Mouse (Mus musculus): Measurements from ENCODE around the gene Traf5. TPM values are rescaled to one million over a fixed set of nuclear protein-coding genes. Genes with fewer than 3 reads are reported as not detected.
A peak's percentile ranks its signal among the peaks of the same experiment; 100 is the strongest.

Traf5 gene
- total RNA-seq, 2 experiments from 2014 or later: 10.7 to 10.8 TPM

- no peak for DNase-seq (ENCODE audit: low spot score in 2 of 2)
Observed at GRCm38 (mm10) chr1:192066956-192067355, 25.4 kb downstream of the Traf5 start.

- no peak for DNase-seq (ENCODE audit: low spot score in 2 of 2)
Observed at GRCm38 (mm10) chr1:192063209-192063946, 29.0 kb downstream of the Traf5 start.

- DNase-seq (ENCODE audit: low spot score in 2 of 2): no peak
Observed at GRCm38 (mm10) chr1:192062682-192063081, 29.7 kb downstream of the Traf5 start.

- no peak for DNase-seq (ENCODE audit: low spot score in 2 of 2)
Observed at GRCm38 (mm10) chr1:192061666-192062306, 30.6 kb downstream of the Traf5 start.

GRCm38 (mm10) chr1:192058911-192059310 lies 33.4 kb downstream of the Traf5 start:
- no peak for DNase-seq (ENCODE audit: low spot score in 2 of 2)

GRCm38 (mm10) chr1:192053726-192054125 lies 38.6 kb downstream of the Traf5 start:
- DNase-seq (ENCODE audit: low spot score in 2 of 2): no peak

GRCm38 (mm10) chr1:192052986-192053385 lies 39.4 kb downstream of the Traf5 start:
- DNase-seq (ENCODE audit: low spot score in 2 of 2): no peak

- no peak for DNase-seq (ENCODE audit: low spot score in 2 of 2)
Observed at GRCm38 (mm10) chr1:192052461-192052860, 39.9 kb downstream of the Traf5 start.

- no peak for DNase-seq (ENCODE audit: low spot score in 2 of 2)
Observed at GRCm38 (mm10) chr1:191999022-191999421, 93.3 kb downstream of the Traf5 start.

GRCm38 (mm10) chr1:191996621-191997185 lies 95.7 kb downstream of the Traf5 start:
- no peak for DNase-seq (ENCODE audit: low spot score in 2 of 2)

- DNase-seq (ENCODE audit: low spot score in 2 of 2): no peak
Observed at GRCm38 (mm10) chr1:191995916-191996315, 96.4 kb downstream of the Traf5 start.

GRCm38 (mm10) chr1:191995488-191995887 lies 96.9 kb downstream of the Traf5 start:
- no peak for DNase-seq (ENCODE audit: low spot score in 2 of 2)

- DNase-seq (ENCODE audit: low spot score in 2 of 2): no peak
Observed at GRCm38 (mm10) chr1:191994476-191994875, 97.9 kb downstream of the Traf5 start.

GRCm38 (mm10) chr1:191992040-191992780 lies 100.1 kb downstream of the Traf5 start:
- no peak for DNase-seq (ENCODE audit: low spot score in 2 of 2)

GRCm38 (mm10) chr1:191989994-191990393 lies 102.4 kb downstream of the Traf5 start:
- DNase-seq (ENCODE audit: low spot score in 2 of 2): peak; percentile 76 to 90

GRCm38 (mm10) chr1:191989060-191989459 lies 103.3 kb downstream of the Traf5 start:
- DNase-seq (ENCODE audit: low spot score in 2 of 2): no peak

- DNase-seq (ENCODE audit: low spot score in 2 of 2): no peak
Observed at GRCm38 (mm10) chr1:191988646-191989045, 103.7 kb downstream of the Traf5 start.

- no peak for DNase-seq (ENCODE audit: low spot score in 2 of 2)
Observed at GRCm38 (mm10) chr1:191987481-191987769, 104.9 kb downstream of the Traf5 start.

GRCm38 (mm10) chr1:191986674-191987480 lies 105.5 kb downstream of the Traf5 start:
- DNase-seq (ENCODE audit: low spot score in 2 of 2): no peak

- DNase-seq (ENCODE audit: low spot score in 2 of 2): no peak
Observed at GRCm38 (mm10) chr1:191981426-191982102, 110.8 kb downstream of the Traf5 start.

Measured in adrenal gland, postnatal 4 days (tissue).